Mouse (Mus musculus) urinary bladder, adult 2 months (tissue): ENCODE results near the gene Thbs2. TPM values are rescaled to one million over a fixed set of nuclear protein-coding genes. Genes with fewer than 3 reads are reported as not detected.
A peak's percentile ranks its signal among the peaks of the same experiment; 100 is the strongest.

Source experiments
- DNase-seq: peaks from one replicate; pipeline ENCODE4 v3.0.0; 2022; ENCODE audit warnings: low spot score
- polyA plus RNA-seq: library from polyadenylated mRNA; depleted of rRNA; stranded (reverse); fragments of >200 nt; gene quantifications from 2 replicates; pipeline ENCODE4 v1.2.3, GENCODE M21; 2012; rRNA removed

Gene Thbs2
- polyA plus RNA-seq, result 107 and 123 TPM in 2 replicates

DNA sequence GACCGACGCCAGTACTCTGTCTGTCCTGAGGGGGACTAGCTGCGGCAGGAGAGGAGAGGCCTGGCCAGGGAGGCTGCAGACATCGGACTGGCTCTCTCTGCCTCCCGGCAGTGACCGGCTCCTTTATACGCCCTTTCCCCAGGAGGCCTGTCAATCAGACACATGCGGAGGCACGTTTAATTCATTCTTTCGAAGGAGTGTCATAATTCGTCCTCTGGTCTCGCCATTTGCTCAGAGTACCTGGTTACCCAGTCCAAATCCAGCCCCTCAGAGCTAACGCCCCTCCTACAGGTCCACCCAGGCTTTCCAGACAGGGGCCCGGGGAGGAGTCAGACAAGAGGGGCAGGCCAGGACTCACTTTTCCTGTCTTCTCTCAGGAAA is at the start of gene Thbs2:
Thbs2 (minus strand) TSS at position 242 of the 381 bp plus-strand sequence.
- DNase-seq, result peak; percentile 33

DNA sequence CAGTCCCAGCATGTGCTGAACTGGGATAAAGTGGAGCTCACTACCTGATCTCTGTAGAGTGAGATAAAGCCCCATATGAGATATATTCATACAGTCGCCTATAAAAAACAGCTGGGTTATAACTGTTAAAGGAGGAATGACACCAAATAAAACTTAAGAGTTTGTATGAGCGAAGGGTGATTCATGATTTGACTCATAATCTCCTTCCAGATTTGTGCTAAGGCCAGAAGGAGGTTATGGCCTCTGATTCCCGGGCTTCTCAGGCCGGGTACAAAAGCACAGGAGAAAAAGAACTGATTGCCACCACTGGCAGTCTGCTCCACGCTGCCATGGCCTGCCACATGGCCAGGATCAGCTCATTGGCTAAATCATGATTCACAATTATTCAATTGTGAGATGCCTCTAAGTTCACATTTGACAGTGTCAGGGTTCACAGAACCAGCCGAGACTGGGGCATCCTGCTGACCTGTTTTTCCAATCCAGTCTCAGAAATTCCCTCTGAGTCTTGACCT is 41.5 kb upstream of the Thbs2 start:
- DNase-seq, result no peak

DNA sequence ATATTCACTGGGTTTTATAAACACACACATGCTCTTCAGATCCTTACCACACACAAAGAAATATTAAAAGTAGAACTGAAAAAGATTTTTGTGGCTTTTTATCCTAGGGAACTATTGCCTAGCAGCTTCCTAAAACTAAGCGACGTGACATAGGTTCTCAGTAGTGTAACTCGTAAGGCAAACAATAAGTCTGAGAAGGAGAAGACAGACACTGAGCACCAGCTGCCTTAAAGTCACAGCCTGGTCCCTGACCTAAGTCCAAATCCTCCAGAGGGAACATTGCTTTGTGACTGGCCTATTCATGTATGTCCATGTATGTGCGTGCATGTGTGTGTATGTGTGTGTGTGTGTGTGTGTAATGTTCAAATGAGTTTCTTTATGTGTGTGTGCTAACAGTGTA is 40.3 kb upstream of the Thbs2 start:
- DNase-seq, result no peak

DNA sequence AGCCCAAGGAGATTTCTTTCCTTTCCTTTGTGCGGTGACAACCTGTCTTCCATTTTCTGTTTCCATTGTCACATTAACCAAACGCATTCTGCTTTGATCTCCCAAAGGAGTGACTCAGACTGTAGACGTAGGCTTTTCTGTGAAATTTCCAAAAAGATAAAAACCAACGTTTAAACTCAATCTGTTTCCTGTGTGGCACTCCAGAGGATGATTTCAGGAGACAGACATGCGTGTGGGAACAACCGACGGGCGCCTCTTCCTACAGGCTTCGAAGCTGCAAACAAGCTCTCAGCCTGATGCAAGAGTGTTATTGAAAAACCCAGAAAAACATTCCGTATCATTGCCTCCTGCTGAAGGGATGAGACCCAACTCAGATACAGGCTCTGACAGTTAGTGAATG is 39.9 kb upstream of the Thbs2 start:
- no peak for DNase-seq

DNA sequence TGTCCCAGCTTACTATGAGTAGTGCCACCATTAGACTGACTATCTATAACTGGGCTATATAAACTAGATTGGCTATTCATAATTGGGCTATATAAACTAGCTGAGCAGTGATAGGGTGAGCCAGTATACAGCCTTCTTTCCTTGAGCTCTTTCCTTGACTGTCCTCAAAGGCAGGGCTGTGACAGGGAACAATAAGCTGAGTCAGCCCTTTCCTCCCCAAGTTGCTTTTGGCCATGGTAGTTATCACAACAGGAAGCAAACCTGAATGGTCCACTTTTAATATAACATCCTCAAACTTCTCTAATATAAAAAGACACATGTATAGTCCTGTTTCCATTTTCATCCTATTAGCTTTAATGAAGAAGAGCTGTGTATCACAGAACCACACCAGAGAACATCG is 39.0 kb upstream of the Thbs2 start:
- no peak for DNase-seq

DNA sequence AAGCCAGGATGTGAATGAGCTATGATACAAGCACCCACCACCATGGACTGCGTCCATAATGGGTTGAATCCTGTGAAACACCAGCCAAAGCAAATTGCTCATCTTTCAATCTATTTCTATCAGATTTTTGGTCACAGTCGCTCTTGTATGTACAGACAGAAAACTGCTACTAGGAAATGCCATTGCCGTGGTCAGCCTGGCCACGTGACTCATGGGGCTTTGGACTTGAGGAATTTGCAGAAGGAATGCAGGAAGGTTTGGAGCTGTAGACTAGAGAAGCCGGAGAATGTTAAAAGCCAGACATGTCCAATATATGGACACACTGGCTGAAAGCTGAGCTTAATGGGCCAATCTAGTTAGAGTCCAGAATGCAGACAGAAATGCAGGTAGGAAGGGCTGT is 36.6 kb upstream of the Thbs2 start:
- DNase-seq, result no peak

DNA sequence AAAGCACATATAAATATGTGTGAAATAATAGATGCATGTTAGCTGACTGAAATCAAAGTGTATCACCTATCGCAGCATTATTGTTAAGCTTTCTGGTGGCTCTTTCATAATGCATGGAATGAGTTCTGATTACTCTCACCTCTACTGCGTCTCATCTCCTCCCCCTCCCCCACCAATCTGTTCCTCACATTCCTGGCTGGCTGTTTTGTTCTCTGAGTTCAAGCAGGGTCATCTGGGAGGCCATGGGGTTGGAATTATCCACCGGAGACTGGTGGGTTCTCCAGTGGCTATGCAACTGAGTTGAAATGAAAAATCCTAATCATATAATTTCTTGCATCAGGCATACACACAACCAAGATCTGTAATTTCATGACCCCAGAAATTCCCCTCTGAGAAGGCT is 33.4 kb upstream of the Thbs2 start:
- no peak for DNase-seq

DNA sequence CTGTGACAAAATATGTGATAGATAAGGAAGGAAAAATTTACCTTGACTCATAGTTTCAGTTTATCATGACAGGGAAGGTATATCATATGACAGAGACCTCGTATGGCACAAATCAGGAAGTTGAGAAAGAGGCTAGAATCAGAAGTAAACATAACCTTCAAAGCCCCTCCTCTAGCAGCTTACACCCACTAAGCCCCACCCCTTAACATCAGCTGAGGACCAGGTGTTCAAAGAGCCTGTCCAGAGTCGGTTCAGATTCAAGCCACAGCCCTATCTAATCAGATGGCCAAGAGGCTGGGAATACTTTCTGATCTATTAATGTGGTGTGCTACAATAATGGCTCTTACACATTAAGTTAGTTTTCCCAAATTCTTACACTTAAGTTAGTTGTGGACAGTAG is 30.8 kb upstream of the Thbs2 start:
- no peak for DNase-seq

DNA sequence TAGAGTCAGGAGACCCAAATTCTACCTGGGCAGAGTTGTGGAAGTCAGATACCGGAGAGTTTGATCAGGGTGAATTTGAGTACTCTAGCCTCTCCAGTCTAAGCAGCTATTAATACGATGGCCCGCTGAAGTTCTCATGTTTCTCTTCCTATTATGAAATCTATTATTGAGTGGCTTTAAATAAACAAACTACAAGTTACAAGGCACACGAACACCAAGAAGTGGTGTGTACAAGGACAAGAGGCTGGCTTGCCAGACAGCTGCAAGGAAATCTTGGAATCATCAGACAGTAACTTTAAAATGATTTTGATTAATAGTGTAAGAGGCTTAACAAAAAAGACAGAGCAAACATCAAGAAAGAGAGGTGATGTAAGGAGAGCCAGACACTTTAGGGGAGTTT is 27.3 kb upstream of the Thbs2 start:
- no peak for DNase-seq

DNA sequence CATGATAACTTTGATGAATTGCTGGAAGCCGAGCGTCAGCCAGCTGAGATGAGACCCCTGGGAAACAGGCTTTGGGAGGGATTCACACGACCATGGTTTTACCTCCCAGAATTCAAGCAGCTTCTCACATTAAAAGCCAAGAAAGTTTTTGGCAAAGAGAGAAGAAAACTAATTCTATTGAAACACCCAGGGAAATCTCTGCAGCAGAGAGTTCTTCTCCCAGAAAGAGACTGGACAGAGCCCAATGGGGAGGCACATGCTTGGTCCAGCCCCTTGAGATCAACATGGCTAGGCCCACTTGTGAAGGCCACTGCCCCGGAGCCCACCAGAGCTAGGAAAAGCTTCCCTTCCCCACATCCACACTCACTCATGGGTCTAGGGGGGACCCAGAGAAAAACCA is 26.9 kb upstream of the Thbs2 start:
- DNase-seq, result no peak

DNA sequence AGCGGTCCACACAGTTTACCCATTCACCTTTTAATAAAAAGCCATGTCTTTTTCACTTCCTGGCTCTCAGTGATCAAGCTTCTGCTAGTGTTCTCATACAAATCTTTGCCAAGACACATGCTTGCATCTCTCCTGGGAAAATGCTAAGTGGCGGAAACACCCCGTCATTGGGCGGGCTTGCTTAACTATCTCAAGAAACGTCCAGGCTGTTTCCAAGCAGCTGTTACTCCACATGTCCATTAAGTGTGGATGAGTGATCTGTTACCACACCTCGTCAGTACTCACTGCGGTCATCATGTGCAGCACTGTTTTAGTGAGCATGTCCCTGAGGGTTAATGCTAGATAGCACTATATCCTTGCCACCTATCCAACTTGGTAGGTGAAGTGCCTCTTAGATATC is 26.2 kb upstream of the Thbs2 start:
- DNase-seq, result no peak

DNA sequence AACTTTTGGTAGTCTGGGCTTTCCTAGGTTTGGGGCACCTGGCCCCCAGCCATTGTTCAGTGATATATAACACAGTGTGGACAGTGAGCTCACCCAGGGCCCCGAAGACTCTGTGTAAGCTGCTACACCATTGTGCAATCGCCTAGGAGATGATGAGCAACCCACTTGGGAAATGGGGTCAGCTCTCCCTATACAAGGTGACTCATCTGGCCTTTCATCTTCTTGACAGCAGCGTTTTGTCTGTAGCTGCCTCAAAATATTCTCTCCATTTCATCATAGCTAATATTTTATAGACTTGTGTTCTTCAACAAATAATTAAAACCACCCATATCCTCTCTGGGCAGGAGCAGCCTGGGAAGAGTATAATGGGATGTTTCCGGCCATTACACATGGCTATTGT is 24.8 kb upstream of the Thbs2 start:
- DNase-seq, result no peak

DNA sequence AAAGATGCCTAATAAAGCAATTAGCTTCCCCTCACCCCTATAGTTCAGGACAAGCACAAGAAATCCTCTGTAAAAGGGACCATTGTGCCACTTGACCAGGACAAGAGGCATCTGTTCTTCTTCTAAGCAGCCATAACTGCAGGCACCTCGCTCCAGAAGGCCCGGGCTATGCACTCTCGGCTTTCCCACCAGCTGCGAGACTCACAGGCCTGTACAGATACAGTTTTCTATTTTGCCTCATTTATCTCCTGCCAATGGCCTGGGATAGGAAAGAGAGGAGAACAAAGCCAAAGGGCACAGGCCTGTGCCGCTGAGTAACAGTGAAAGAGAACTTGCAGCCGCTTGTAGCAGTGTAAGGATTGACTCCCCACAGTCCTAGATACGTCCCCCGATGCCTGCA is 20.7 kb upstream of the Thbs2 start:
- no peak for DNase-seq

DNA sequence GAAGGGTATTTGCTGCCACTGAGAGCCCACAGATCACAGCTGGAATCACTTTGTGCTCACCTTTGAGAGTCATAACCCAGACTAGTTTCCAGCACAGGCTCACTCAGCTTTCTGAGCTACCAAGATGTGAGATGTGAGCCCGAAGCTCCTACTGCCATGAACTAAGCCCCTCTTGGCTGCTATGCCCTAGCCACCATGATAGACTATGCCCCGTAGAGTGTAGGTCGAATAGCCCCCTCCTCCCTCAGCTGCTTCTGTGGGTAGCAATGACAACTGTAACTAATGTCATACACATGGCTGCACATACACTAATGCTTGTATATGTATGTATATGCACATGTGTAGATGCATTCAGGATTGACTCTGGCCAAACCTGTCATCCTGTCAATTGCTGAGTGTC is 20.3 kb upstream of the Thbs2 start:
- DNase-seq, result no peak

DNA sequence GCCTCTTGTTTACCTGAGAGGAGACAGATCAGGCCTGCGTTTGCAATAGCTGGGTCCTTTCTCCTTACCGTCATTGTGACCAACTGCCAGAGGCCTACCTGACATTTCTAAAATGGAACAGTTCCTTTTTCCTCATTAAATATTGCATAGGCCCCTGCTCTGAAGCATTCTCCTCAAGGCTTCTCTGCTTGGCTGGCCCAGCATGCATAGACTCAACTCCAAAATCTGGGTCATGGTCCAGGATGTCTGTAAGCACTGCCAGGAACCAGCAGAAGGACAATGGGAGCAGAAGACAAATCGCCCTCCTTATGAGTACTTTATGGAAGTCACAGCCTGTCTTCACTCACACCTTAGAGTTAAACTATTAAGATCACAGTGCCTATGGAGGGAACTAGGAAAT is 17.7 kb upstream of the Thbs2 start:
- no peak for DNase-seq

DNA sequence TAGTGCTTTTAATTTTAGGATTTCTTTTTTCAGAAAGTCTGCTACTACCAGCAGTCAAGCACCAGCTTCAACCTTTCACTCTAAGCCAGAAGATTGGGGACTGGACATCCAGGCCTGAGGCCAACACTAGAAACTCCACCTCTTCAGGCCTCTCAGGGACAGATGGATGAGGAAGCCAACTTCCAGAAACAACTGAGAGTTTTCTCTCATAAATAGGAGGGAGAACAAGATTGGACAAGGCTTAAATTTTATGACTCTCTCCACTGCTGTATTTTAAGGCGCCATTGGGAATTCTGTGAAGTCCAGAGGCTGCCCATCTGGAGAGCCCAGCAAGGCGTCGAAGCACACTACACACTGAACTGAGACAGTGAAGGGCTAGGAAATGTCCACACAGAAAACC is 17.0 kb upstream of the Thbs2 start:
- DNase-seq, result no peak

DNA sequence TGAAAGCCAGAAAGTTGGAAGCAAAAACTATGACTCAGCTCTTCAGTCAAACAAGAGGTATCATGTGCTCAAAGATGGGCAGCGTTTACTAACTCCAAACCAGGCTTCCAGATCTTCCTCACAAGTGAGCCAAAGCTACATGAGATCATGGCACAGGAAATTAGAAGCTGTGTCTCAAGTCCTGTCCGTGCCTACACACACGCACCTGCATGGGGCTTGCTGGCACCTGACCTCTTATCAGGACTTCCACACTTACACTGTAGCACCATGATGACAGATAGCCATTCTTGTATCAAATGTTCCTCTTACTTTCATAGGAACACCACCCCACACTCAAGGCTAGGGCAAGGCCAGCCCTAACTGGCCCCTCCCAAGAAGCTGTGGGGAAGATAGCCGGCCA is 12.0 kb upstream of the Thbs2 start:
- no peak for DNase-seq

DNA sequence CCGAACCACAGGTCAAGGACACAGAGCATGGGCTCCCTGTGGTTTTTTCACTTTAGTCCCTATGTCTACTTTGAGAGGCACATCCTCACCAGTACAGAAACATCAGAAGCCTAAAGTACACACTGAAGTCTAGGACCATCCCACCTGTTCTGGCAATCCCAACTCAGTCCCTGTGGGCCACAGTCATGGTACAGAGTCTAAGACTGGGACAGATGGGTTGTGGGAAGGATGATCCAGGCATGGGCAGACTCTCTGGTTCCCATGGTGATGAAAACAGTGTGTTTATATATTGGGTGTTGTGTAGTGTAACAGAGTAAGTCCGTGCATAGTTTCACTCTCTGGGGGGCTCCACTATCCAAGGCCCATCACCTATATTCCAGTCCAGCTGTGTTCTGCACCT is 11.4 kb upstream of the Thbs2 start:
- no peak for DNase-seq

DNA sequence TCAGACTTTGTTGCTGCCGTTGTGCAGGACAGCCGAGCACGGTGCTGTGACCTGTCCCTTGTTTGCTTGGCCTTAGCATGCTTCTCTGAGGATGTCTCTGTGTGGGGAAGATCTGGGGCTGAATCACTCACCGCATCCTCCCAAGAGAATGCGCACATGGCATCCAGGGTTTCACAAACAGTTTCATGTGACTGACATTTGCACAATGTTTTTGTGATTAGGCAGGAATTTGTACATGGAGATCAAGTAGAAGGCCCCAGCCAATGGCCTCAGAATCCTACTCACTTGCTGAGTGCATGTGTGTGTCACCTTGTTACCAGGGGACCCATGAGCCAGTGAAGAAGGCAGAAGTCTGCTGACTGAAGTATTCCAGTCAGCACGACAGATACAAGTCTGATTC is 9.7 kb upstream of the Thbs2 start:
- no peak for DNase-seq

DNA sequence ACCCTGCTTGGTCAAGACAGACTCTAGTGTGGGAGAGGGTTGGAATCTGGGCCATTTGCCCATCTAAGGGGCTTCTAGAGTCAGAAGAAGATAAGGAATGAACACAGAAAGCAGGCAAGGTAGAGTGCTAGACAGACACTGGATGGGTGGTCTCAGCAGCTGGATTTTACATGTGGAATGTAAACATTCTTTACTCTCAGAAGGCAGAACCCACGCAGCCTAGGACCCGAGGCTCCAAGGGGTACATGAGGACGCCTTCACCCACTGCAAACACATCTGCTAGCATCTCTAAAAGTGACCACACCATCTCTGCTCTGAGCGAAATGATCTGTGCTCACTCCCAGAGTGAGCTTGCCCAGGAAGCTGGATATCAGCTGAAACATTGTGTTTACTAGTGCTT is 9.2 kb upstream of the Thbs2 start:
- DNase-seq, result no peak

DNA sequence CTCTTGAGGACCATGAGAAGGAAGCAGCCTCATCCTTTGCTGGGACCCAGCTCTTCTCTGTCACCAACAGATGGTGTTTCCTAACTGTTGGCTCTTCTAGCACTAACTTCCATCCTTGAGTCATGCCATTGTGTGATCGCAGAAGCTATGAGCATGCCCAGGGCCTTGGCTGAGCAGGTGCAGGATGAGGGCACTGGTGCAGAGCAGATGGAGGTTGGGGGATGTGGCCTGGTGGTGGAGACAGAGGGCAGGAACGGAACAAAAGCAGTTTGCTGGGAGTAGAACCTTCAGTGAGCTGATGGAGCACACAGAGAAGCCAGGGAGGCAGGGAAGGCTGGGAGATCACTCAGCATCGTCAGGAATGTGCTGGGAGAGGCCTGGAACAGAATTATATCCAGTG is 8.7 kb upstream of the Thbs2 start:
- DNase-seq, result no peak

DNA sequence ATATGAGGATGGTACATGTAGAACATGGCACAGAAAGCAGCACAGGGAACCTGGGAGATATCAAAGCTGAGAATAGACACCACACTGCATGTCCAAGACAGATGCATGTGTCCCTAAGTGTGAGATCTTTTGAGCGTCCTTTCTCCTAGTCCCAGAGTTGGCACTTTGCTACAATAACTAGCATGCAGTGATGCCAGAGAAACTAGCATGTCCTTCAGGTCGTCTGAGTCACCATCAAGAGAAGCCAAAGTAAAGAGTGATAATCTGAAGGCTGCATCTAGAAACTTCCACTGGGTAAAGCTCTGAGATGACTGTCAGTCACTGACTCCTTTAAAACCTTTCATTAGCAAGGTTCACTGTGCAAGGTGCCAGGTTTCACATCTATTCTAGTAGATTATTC is 7.9 kb upstream of the Thbs2 start:
- DNase-seq, result no peak

DNA sequence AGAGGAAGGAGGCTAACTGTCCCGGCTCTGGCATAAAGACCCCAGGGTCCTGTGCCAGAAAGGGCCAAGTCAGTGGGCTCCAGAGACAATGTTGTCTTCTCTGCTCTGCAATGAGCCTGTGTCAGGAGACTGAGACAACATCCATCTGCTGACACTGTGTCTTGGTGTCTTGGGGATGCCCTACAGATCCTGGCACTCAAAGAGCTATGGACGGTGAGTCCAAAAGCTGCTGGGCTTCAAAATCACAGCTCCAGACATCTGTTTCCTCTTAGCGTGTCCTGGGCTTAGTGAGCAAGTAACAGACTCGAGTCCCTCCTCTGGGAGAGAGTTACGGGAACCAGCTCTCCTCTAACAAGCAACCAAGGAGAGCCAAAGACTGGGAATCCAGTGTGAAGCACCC is 6.2 kb upstream of the Thbs2 start:
- DNase-seq, result no peak

DNA sequence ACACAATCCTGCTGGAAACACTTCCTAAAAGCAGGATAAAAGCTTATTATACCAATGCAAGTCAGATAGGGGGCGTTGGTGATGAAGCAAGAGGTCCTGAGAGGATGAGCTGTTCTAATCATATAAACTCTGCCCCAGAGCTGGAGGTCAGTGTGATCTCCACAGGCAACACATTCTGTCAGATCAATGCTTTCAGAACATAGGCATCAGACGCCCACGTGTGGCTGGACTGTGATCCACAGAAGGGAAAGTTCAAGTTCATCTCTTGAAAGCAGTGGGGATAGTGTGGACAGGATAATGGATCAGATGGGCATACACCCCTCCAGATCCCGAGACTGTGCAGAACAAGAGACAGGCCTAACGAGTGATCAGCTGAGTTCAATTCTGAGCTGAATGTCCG is 4.2 kb upstream of the Thbs2 start:
- no peak for DNase-seq

DNA sequence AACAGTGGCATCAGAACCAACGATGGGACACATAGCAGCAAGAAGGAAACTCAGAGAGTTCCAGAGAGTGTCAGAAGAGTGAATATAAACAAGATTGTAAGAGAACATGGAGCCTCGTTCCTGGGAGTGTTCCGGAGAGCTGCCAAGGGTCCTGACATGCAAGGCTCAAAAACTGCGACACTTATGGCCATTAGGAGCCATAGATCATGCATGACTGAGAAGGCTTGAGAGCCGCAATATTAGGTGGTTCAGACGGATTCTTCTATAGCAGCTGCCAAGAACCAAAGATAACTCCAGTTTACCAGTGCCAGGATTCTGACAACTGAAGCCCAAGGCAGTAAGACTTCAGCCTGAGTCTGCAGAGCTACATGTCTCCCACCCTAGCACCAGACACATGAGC is 3.1 kb upstream of the Thbs2 start:
- no peak for DNase-seq
